Mouse (Mus musculus) heart, embryonic 12.5 days (tissue): ENCODE results near the gene 4932438H23Rik. TPM values are rescaled to one million over a fixed set of nuclear protein-coding genes. Genes with fewer than 3 reads are reported as not detected.

Experiments
- ATAC-seq: fragments of 200-750 bp; cut with Nextera tagmentation; 2 replicates; pipeline ENCODE4 v1.8.0; 2017; ENCODE audit warnings: moderate TSS enrichment, moderate library complexity; ENCODE audit not compliant: insufficient number of reproducible peaks, low FRiP score
- H3K27ac ChIP-seq: fragments of 300-500 bp; sonication (generic); 2 replicates; pipeline ENCODE4 v1.5.1; 2016; ENCODE audit warnings: mild to moderate bottlenecking, moderate library complexity; ENCODE audit not compliant: poor library complexity, severe bottlenecking
- H3K27me3 ChIP-seq: fragments of 300-500 bp; sonication (generic); replicated peaks from 2 replicates; pipeline ENCODE4 v1.6.1; 2016; ENCODE audit warnings: mild to moderate bottlenecking, moderate library complexity
- H3K36me3 ChIP-seq: fragments of 300-500 bp; sonication (generic); 2 replicates; pipeline ENCODE4 v1.6.1; 2016; ENCODE audit warnings: mild to moderate bottlenecking, moderate library complexity
- H3K4me1 ChIP-seq: fragments of 300-500 bp; sonication (generic); replicated peaks from 2 replicates; pipeline ENCODE4 v1.6.1; 2016; ENCODE audit warnings: mild to moderate bottlenecking
- H3K4me2 ChIP-seq: fragments of 300-500 bp; sonication (generic); 2 replicates; pipeline ENCODE4 v1.6.1; 2016; ENCODE audit warnings: mild to moderate bottlenecking, moderate library complexity
- H3K4me3 ChIP-seq: fragments of 300-500 bp; sonication (generic); 2 replicates; pipeline ENCODE4 v1.5.1; 2016; ENCODE audit warnings: mild to moderate bottlenecking
- H3K9ac ChIP-seq: fragments of 300-500 bp; sonication (generic); 2 replicates; pipeline ENCODE4 v1.6.1; 2016; ENCODE audit warnings: mild to moderate bottlenecking, moderate library complexity
- H3K9me3 ChIP-seq: fragments of 300-500 bp; sonication (generic); replicated peaks from 2 replicates; pipeline ENCODE4 v1.6.1; 2016; ENCODE audit warnings: mild to moderate bottlenecking, moderate library complexity
- WGBS: fragments of 180-500 bp; shearing (Covaris S2); methylation state at CpG from one replicate; pipeline ENCODE4 v1.1.7; 2016; 5-methylcytosine and 5-hydroxymethylcytosine counted together
- polyA plus RNA-seq: library from polyadenylated mRNA; unstranded; fragments of >200 nt; fragmentation: Nextera tagmentation; extraction: Ambion mirVana; gene quantifications from 2 replicates; pipeline ENCODE4 v1.2.1, GENCODE M21; 2016

The 4932438H23Rik gene
- polyA plus RNA-seq, 1 experiment from 2014 or later, result not detected

- ATAC-seq, result no peak
- Histone ChIP-seq H3K9ac (no peak overlapping the region), H3K9me3 (no peaks in the 10 kb centered on the region), H3K36me3 (peaks cover 79% of the 10 kb centered on the region), H3K27me3 (no peaks in the 10 kb centered on the region), H3K4me3 (no peak overlapping the region), H3K4me2 (no peak overlapping the region), H3K27ac (no peak overlapping the region), H3K4me1 (no peaks in the 10 kb centered on the region)
- 92% methylated on average over 8 of the region's 8 CpGs for WGBS
These were observed 65.7 kb downstream of the 4932438H23Rik start for GRCm38 (mm10) chr16:91029161-91029743.

- no peak overlapping the region for H3K4me3 ChIP-seq
- ATAC-seq, result no peak
- no peaks in the 10 kb centered on the region for H3K27me3 ChIP-seq
- no peak overlapping the region for H3K27ac ChIP-seq
- no peak overlapping the region for H3K4me2 ChIP-seq
- H3K4me1 ChIP-seq, result no peaks in the 10 kb centered on the region
- WGBS, result 96% methylated on average over 4 of the region's 4 CpGs
- H3K36me3 ChIP-seq, result peaks cover 82% of the 10 kb centered on the region
- H3K9ac ChIP-seq, result no peak overlapping the region
- peaks cover 5% of the 10 kb centered on the region for H3K9me3 ChIP-seq
These were observed 68.6 kb downstream of the 4932438H23Rik start for GRCm38 (mm10) chr16:91026290-91026689.

- Histone ChIP-seq H3K27ac (no peak overlapping the region), H3K27me3 (no peaks in the 10 kb centered on the region), H3K4me2 (no peak overlapping the region), H3K9ac (no peak overlapping the region), H3K4me1 (no peaks in the 10 kb centered on the region), H3K9me3 (peaks cover 5% of the 10 kb centered on the region), H3K36me3 (peaks cover 90% of the 10 kb centered on the region), H3K4me3 (no peak overlapping the region)
- WGBS, result 92% methylated on average over 1 of the region's 1 CpGs
- ATAC-seq, result no peak
These were observed 71.5 kb downstream of the 4932438H23Rik start for GRCm38 (mm10) chr16:91023384-91023783.

GRCm38 (mm10) chr16:91020842-91021483, 74.0 kb downstream of the 4932438H23Rik start:
- no peak overlapping the region for H3K4me3 ChIP-seq
- no peak for ATAC-seq
- WGBS, result 89% methylated on average over 10 of the region's 10 CpGs
- peaks cover 86% of the 10 kb centered on the region for H3K36me3 ChIP-seq
- H3K27ac ChIP-seq, result no peak overlapping the region
- H3K27me3 ChIP-seq, result no peaks in the 10 kb centered on the region
- H3K9me3 ChIP-seq, result peaks cover 5% of the 10 kb centered on the region
- no peak overlapping the region for H3K9ac ChIP-seq
- H3K4me2 ChIP-seq, result no peak overlapping the region
- no peaks in the 10 kb centered on the region for H3K4me1 ChIP-seq

GRCm38 (mm10) chr16:91019476-91019875, 75.4 kb downstream of the 4932438H23Rik start:
- WGBS, result 92% methylated on average over 4 of the region's 4 CpGs
- H3K27me3 ChIP-seq, result no peaks in the 10 kb centered on the region
- H3K9ac ChIP-seq, result no peak overlapping the region
- peaks cover 84% of the 10 kb centered on the region for H3K36me3 ChIP-seq
- H3K9me3 ChIP-seq, result peaks cover 5% of the 10 kb centered on the region
- no peak for ATAC-seq
- no peaks in the 10 kb centered on the region for H3K4me1 ChIP-seq
- H3K4me3 ChIP-seq, result no peak overlapping the region
- H3K4me2 ChIP-seq, result no peak overlapping the region
- H3K27ac ChIP-seq, result no peak overlapping the region

- Histone ChIP-seq H3K4me2 (no peak overlapping the region), H3K27ac (no peak overlapping the region), H3K4me1 (peaks cover 9% of the 10 kb centered on the region), H3K4me3 (no peak overlapping the region), H3K9me3 (no peaks in the 10 kb centered on the region), H3K27me3 (no peaks in the 10 kb centered on the region), H3K36me3 (peaks cover 57% of the 10 kb centered on the region), H3K9ac (no peak overlapping the region)
- WGBS, result 82% methylated on average over 4 of the region's 4 CpGs
- no peak for ATAC-seq
These were observed 79.2 kb downstream of the 4932438H23Rik start for GRCm38 (mm10) chr16:91015761-91016160.

- Histone ChIP-seq H3K9ac (peak overlapping the region; percentile 93; the same call in 1 of the 2 replicates), H3K27me3 (no peaks in the 10 kb centered on the region), H3K9me3 (no peaks in the 10 kb centered on the region), H3K4me2 (peak overlapping the region; percentile 92), H3K27ac (peak overlapping the region; percentile 91; the same call in 1 of the 2 replicates), H3K36me3 (peaks cover 22% of the 10 kb centered on the region), H3K4me1 (peaks cover 17% of the 10 kb centered on the region), H3K4me3 (peak overlapping the region; percentile 97)
- 47% methylated on average over 3 of the region's 3 CpGs for WGBS
- ATAC-seq, result no peak
These were observed 83.1 kb downstream of the 4932438H23Rik start for GRCm38 (mm10) chr16:91011847-91012246.

GRCm38 (mm10) chr16:91011021-91011683, 83.8 kb downstream of the 4932438H23Rik start, which contains the start of gene Synj1:
Gene Synj1 (minus strand): TSS chr16:91011308.
- H3K9me3 ChIP-seq, result no peaks in the 10 kb centered on the region
- H3K4me3 ChIP-seq, result peak within 1 kb of the TSS; percentile 97
- no peaks in the 10 kb centered on the region for H3K27me3 ChIP-seq
- H3K4me2 ChIP-seq, result peak within 1 kb of the TSS; percentile 92
- peak within 1 kb of the TSS; percentile 91 for H3K27ac ChIP-seq
- H3K9ac ChIP-seq, result peak within 1 kb of the TSS; percentile 93
- peaks cover 17% of the 10 kb centered on the region for H3K4me1 ChIP-seq
- WGBS, result under 1% methylated on average over 51 of the region's 66 CpGs
- H3K36me3 ChIP-seq, result peaks cover 19% of the 10 kb centered on the region
- peak; percentile 96 for ATAC-seq

- WGBS, result 0% methylated on average over 41 of the region's 42 CpGs
- Histone ChIP-seq H3K27ac (peak overlapping the region; percentile 91), H3K4me2 (peak overlapping the region; percentile 92), H3K27me3 (no peaks in the 10 kb centered on the region), H3K36me3 (peaks cover 13% of the 10 kb centered on the region), H3K4me1 (peaks cover 17% of the 10 kb centered on the region), H3K9me3 (no peaks in the 10 kb centered on the region), H3K4me3 (peak overlapping the region; percentile 97), H3K9ac (peak overlapping the region; percentile 93)
- peak; percentile 52 for ATAC-seq
These were observed 84.3 kb downstream of the 4932438H23Rik start for GRCm38 (mm10) chr16:91010581-91011020.

- peak overlapping the region; percentile 97 for H3K4me3 ChIP-seq
- H3K9ac ChIP-seq, result peak overlapping the region; percentile 93
- peaks cover 7% of the 10 kb centered on the region for H3K36me3 ChIP-seq
- ATAC-seq, result no peak
- no peaks in the 10 kb centered on the region for H3K27me3 ChIP-seq
- peaks cover 17% of the 10 kb centered on the region for H3K4me1 ChIP-seq
- peak overlapping the region; percentile 92 for H3K4me2 ChIP-seq
- H3K27ac ChIP-seq, result peak overlapping the region; percentile 91; the same call in 1 of the 2 replicates
- H3K9me3 ChIP-seq, result no peaks in the 10 kb centered on the region
- 2% methylated on average over 19 of the region's 19 CpGs for WGBS
These were observed 84.9 kb downstream of the 4932438H23Rik start for GRCm38 (mm10) chr16:91009942-91010529.
